Mouse (Mus musculus): Measurements from ENCODE around the gene Wdr43.

DNA sequence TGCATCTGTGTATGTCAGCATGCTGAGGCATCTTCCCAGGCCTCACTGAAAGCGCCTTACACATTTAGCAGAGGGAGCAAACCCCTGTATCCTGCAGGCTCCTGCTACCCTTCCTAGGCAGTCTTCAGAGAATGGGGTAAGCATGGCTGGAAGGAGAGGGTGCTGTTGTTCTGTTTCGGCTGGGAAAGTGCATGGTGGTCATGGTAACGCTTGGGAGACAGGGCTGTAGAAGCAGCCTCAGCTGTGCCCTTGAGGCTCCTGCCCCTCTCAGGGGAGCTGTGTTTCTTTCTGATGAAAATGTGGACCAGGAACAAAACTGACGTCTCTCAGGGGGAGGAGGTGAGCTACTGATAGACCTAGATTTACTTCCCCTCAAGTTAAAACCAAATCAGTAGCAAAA lies 92.0 kb downstream of the Wdr43 start:
- TF ChIP-seq CTCF (IDR thresholded peaks at IDR 0.05; ENCODE audit: low read depth), result no peak
- no peak for TF ChIP-seq EP300 (IDR thresholded peaks at IDR 0.05; ENCODE audit: low read depth)

All from heart, postnatal 0 days (tissue).